Mouse (Mus musculus) v-Abl transformed pro-B cells (cell line): ENCODE data around the gene Zmynd12.

ENCODE experiments used
- in situ Hi-C, 2 experiments: fragments of 400-800 bp; cut with MboI; formaldehyde crosslinking; loops; one replicate each; pipeline ENCODE4 v1.15.1; 2025; ENCODE audit not compliant: unreplicated experiment in 2 of 2

Zmynd12 gene

GRCm38 (mm10) chr4:119422294-119422964 is at the start of gene Zmynd12, which contains the start of gene Ppcs:
TSS of gene Zmynd12 (plus strand) at chr4:119422814.
TSS of gene Ppcs (minus strand) at chr4:119422420.
- in situ Hi-C loops, result loop anchor here (10.0 kb wide), 1 partner anchor 112 kb away; the partner anchor contains the start of genes Foxj3 (in 2 of the 2) and Frg2f1 (in 2 of the 2)

GRCm38 (mm10) chr4:119381471-119382190 is 41.0 kb upstream of the Zmynd12 start:
- in situ Hi-C loops, result no loop called here

GRCm38 (mm10) chr4:119389184-119389583 is 33.4 kb upstream of the Zmynd12 start:
- in situ Hi-C loops, result no loop called here

- in situ Hi-C loops, result no loop called here
These were observed 32.2 kb upstream of the Zmynd12 start for GRCm38 (mm10) chr4:119390369-119390768.

GRCm38 (mm10) chr4:119398751-119399150 is 23.9 kb upstream of the Zmynd12 start:
- in situ Hi-C loops, result no loop called here

GRCm38 (mm10) chr4:119400896-119401295 is 21.7 kb upstream of the Zmynd12 start:
- in situ Hi-C loops, result no loop called here

- in situ Hi-C loops, result no loop called here
These were observed 19.2 kb upstream of the Zmynd12 start for GRCm38 (mm10) chr4:119403431-119403830.

- in situ Hi-C loops, result loop anchor here in 1 of 2 experiments (10.0 kb wide), 1 partner anchor 167 kb away; no protein-coding TSS in a partner anchor
These were observed 10.6 kb upstream of the Zmynd12 start for GRCm38 (mm10) chr4:119411877-119412650.

- in situ Hi-C loops, result loop anchor here in 1 of 2 experiments (10.0 kb wide), 1 partner anchor 168 kb away; no protein-coding TSS in a partner anchor
These were observed 9.8 kb upstream of the Zmynd12 start for GRCm38 (mm10) chr4:119412791-119413190.

- in situ Hi-C loops, result loop anchor here in 1 of 2 experiments (10.0 kb wide), 1 partner anchor 170 kb away; no protein-coding TSS in a partner anchor
These were observed 7.4 kb upstream of the Zmynd12 start, which contains the start of gene Ccdc30 for GRCm38 (mm10) chr4:119415072-119415753. TSS of gene Ccdc30 (minus strand) at chr4:119415521.

- in situ Hi-C loops, result loop anchor here in 1 of 2 experiments (10.0 kb wide), 1 partner anchor 172 kb away; no protein-coding TSS in a partner anchor
These were observed 5.3 kb upstream of the Zmynd12 start for GRCm38 (mm10) chr4:119417270-119417669.

GRCm38 (mm10) chr4:119417894-119418293 is 4.7 kb upstream of the Zmynd12 start:
- in situ Hi-C loops, result loop anchor here in 1 of 2 experiments (10.0 kb wide), 1 partner anchor 173 kb away; no protein-coding TSS in a partner anchor

GRCm38 (mm10) chr4:119421191-119421590 is 1.4 kb upstream of the Zmynd12 start:
- in situ Hi-C loops, result loop anchor here (10.0 kb wide), 1 partner anchor 114 kb away; the partner anchor contains the start of genes Foxj3 (in 2 of the 2) and Frg2f1 (in 2 of the 2)

- in situ Hi-C loops, result loop anchor here (10.0 kb wide), 1 partner anchor 113 kb away; the partner anchor contains the start of genes Foxj3 (in 2 of the 2) and Frg2f1 (in 2 of the 2)
These were observed 707 bp upstream of the Zmynd12 start for GRCm38 (mm10) chr4:119421921-119422293.

- in situ Hi-C loops, result loop anchor here (10.0 to 25.0 kb wide), 2 partner anchors 110 to 387 kb away; partner anchors contain the start of genes Foxj3 (in 2 of the 2) and Frg2f1 (in 2 of the 2)
These were observed 2.5 kb downstream of the Zmynd12 start for GRCm38 (mm10) chr4:119425077-119425476.

- in situ Hi-C loops, result loop anchor here (10.0 to 25.0 kb wide), 2 partner anchors 109 to 387 kb away; partner anchors contain the start of genes Foxj3 (in 2 of the 2) and Frg2f1 (in 2 of the 2)
These were observed 3.0 kb downstream of the Zmynd12 start for GRCm38 (mm10) chr4:119425601-119426000.

- in situ Hi-C loops, result loop anchor here (10.0 to 25.0 kb wide), 2 partner anchors 107 to 385 kb away; partner anchors contain the start of genes Foxj3 (in 2 of the 2) and Frg2f1 (in 2 of the 2)
These were observed 5.1 kb downstream of the Zmynd12 start for GRCm38 (mm10) chr4:119427680-119428079.

- in situ Hi-C loops, result loop anchor here in 1 of 2 experiments (10.0 to 25.0 kb wide), 3 partner anchors 186 to 382 kb away; no protein-coding TSS in a partner anchor
These were observed 8.1 kb downstream of the Zmynd12 start for GRCm38 (mm10) chr4:119430678-119431077.

- in situ Hi-C loops, result loop anchor here in 1 of 2 experiments (5.0 to 25.0 kb wide), 4 partner anchors 189 to 374 kb away; no protein-coding TSS in a partner anchor
These were observed 15.3 kb downstream of the Zmynd12 start for GRCm38 (mm10) chr4:119437936-119438335.
